Mouse (Mus musculus): ENCODE data around the gene Tmed8. TPM values are rescaled to one million over a fixed set of nuclear protein-coding genes. Genes with fewer than 3 reads are reported as not detected.

The Tmed8 gene
- polyA plus RNA-seq, 1 experiment from 2014 or later = 2.1 TPM

DNA sequence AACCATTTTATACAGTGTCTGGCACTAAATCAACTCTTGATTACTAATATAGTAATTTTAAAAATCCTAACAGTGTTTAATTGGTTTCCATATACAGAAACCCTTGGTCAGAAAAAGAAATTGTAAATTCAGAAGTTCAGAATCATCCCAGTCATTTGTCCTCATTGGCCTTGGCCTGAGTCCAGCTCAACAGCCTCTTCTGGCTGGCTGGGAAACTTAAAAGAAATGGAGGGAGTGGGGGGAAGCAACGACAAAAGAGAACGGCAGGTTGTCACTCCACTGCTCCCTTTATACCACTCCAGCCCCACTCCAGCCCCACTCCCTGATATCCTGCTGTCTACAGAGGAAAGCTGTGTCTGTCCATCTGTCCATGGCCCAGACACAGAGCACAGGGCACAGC, 69.1 kb downstream of the Tmed8 start:
- Histone ChIP-seq H3K4me3 (replicated peaks) (no peak overlapping the region), H3K27me3 (replicated peaks) (no peaks in the 10 kb centered on the region), H3K9me3 (no peaks in the 10 kb centered on the region), H3K36me3 (0 out of 2 replicates have a peak, but pooled peaks cover 2% of the 10 kb centered on the region), H3K9ac (no peak overlapping the region), H3K4me2 (no peak overlapping the region), H3K27ac (no peak overlapping the region), H3K4me1 (no peaks in the 10 kb centered on the region)
- no peak for ATAC-seq (ENCODE audit: insufficient read depth, low FRiP score, low read depth)
- 54% methylated on average over 2 of the region's 2 CpGs for WGBS

DNA sequence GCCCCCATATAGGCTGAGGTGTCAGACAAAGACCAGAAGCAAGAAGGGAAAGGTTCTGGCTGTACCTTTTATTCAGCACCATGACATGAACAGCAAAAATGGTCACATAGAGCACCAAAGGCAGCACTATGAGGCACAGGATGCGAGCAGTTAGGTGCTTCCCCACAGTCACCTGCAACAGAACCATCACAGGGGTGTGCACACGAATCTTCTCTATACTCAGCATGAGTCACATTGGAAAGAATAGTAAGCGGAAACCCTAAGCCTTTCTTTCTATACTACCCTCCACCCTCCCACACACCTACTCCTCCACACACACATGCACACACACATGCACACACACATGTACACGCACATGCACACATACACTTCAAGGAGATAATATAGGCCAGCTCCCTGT, 70.0 kb downstream of the Tmed8 start:
- H3K4me1 ChIP-seq = no peaks in the 10 kb centered on the region
- H3K4me2 ChIP-seq = no peak overlapping the region
- ATAC-seq (ENCODE audit: insufficient read depth, low FRiP score, low read depth) = no peak
- 87% methylated on average over 4 of the region's 4 CpGs for whole genome bisulfite sequencing
- H3K9me3 ChIP-seq = no peaks in the 10 kb centered on the region
- no peak overlapping the region for H3K9ac ChIP-seq
- 0 out of 2 replicates have a peak, but pooled peaks cover 2% of the 10 kb centered on the region for H3K36me3 ChIP-seq
- H3K27me3 ChIP-seq (replicated peaks) = no peaks in the 10 kb centered on the region
- no peak overlapping the region for H3K4me3 ChIP-seq (replicated peaks)
- no peak overlapping the region for H3K27ac ChIP-seq

DNA sequence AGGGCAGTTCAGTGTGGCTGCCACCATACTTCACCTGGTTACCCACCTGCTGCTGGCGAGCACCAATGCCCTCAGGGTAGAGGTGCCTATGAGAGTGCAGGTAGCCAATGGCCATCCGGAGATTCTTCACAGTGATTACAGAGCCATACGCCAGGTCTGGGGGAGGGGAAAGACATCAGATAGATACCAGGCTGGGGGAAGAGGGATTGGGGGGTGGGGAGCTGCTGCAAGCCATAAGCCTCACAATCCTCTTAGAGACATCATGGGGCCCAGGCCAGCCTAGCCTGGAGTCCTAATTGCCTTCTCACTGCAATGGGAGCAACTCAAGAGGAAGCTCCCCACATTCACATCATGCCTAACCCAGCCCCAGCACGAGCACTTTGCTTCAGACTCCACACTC, 73.0 kb downstream of the Tmed8 start:
- Histone ChIP-seq H3K27ac (no peak overlapping the region), H3K36me3 (0 out of 2 replicates have a peak, but pooled peaks cover 6% of the 10 kb centered on the region)
- ATAC-seq (ENCODE audit: insufficient read depth, low FRiP score, low read depth) = no peak

DNA sequence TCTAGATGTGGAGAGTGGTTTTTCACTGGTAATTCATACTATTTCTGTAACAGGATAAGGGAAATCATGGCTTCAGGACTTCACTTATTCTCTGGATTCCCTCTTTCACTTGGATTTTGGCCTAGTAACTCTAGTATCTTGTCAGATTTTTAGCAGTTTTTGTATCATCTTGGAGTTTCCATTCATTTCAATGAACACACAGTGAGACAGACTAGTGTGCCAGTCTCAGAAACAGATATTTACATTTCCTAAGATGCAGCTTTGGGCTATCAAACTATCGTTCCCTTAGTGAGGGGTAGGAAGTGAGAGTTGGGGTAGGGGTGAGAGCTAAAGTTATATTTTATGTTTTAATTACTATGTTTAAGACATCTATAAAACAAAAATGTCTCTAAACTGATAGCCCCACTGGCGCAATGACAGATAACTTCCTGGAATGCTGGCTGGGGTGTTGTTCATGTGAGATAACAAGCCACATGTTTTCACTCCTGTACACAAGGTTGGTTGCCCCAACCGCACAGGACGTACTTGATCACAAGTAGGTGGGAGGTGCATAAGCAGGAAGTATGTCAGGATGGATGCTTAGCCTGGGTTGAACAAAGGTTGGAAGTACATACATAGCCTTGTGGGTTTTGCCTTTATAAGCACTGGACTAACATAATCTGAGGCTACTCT, 78.2 kb downstream of the Tmed8 start:
- H3K4me2 ChIP-seq = no peak overlapping the region
- ATAC-seq (ENCODE audit: insufficient read depth, low FRiP score, low read depth) = no peak
- H3K36me3 ChIP-seq = peaks cover 9% of the 10 kb centered on the region; the same call in 1 of the 2 replicates
- H3K4me1 ChIP-seq = no peaks in the 10 kb centered on the region
- H3K9ac ChIP-seq = no peak overlapping the region
- H3K27me3 ChIP-seq (replicated peaks) = no peaks in the 10 kb centered on the region
- no peak overlapping the region for H3K27ac ChIP-seq
- no peaks in the 10 kb centered on the region for H3K9me3 ChIP-seq
- WGBS = 80% methylated on average over 4 of the region's 4 CpGs
- no peak overlapping the region for H3K4me3 ChIP-seq (replicated peaks)

More for the DNA sequence above, 73.0 kb downstream of the Tmed8 start:
- Histone ChIP-seq H3K4me1 (no peaks in the 10 kb centered on the region), H3K4me2 (no peak overlapping the region), H3K9ac (no peak overlapping the region), H3K9me3 (no peaks in the 10 kb centered on the region), H3K27me3 (replicated peaks) (no peaks in the 10 kb centered on the region), H3K4me3 (replicated peaks) (no peak overlapping the region)
- WGBS = 81% methylated on average over 4 of the region's 4 CpGs

Other genes starting within 250 kb of the Tmed8 start
- gene Zdhhc22, start 210.0 kb downstream of the Tmed8 start, polyA plus RNA-seq (2015; fragmentation: Nextera tagmentation; extraction: Ambion mirVana) = 0.42 and 0.53 TPM in 2 replicates
- 0.76 and 1.2 TPM in 2 replicates for gene Tmem63c, start 179.1 kb downstream of the Tmed8 start, polyA plus RNA-seq (2015; fragmentation: Nextera tagmentation; extraction: Ambion mirVana)
- gene Ngb, start 97.9 kb downstream of the Tmed8 start, polyA plus RNA-seq (2015; fragmentation: Nextera tagmentation; extraction: Ambion mirVana) = 2.4 and 2.6 TPM in 2 replicates
- gene Gstz1, start 53.3 kb downstream of the Tmed8 start, polyA plus RNA-seq (2015; fragmentation: Nextera tagmentation; extraction: Ambion mirVana) = 37.5 and 38.0 TPM in 2 replicates
- gene Pomt2, start 52.5 kb downstream of the Tmed8 start, polyA plus RNA-seq (2015; fragmentation: Nextera tagmentation; extraction: Ambion mirVana) = 12.3 and 16.7 TPM in 2 replicates
- 1.7 and 2.5 TPM in 2 replicates for gene Samd15, start 731 bp downstream of the Tmed8 start, polyA plus RNA-seq (2015; fragmentation: Nextera tagmentation; extraction: Ambion mirVana)
- 0.37 and 0.59 TPM in 2 replicates for gene Noxred1, start 38.3 kb upstream of the Tmed8 start, polyA plus RNA-seq (2015; fragmentation: Nextera tagmentation; extraction: Ambion mirVana)
- 35.6 TPM in 2 replicates for gene Vipas39, start 65.8 kb upstream of the Tmed8 start, polyA plus RNA-seq (2015; fragmentation: Nextera tagmentation; extraction: Ambion mirVana)
- gene Ahsa1, start 66.0 kb upstream of the Tmed8 start, polyA plus RNA-seq (2015; fragmentation: Nextera tagmentation; extraction: Ambion mirVana) = 206 and 228 TPM in 2 replicates
- 0.44 and 0.54 TPM in 2 replicates for gene Ism2, start 99.3 kb upstream of the Tmed8 start, polyA plus RNA-seq (2015; fragmentation: Nextera tagmentation; extraction: Ambion mirVana)
- 98.8 and 99.1 TPM in 2 replicates for gene Sptlc2, start 187.9 kb upstream of the Tmed8 start, polyA plus RNA-seq (2015; fragmentation: Nextera tagmentation; extraction: Ambion mirVana)
- 287 and 303 TPM in 2 replicates for gene Slirp, start 243.4 kb upstream of the Tmed8 start, polyA plus RNA-seq (2015; fragmentation: Nextera tagmentation; extraction: Ambion mirVana)
- 57.8 and 58.2 TPM in 2 replicates for gene Alkbh1, start 243.6 kb upstream of the Tmed8 start, polyA plus RNA-seq (2015; fragmentation: Nextera tagmentation; extraction: Ambion mirVana)

Data from stomach, embryonic 15.5 days (tissue).